Mouse (Mus musculus) gastrocnemius, postnatal 10 days (tissue): ENCODE measurements around the gene Pla2g12a. TPM values are rescaled to one million over a fixed set of nuclear protein-coding genes. Genes with fewer than 3 reads are reported as not detected.

ENCODE experiments used
- DNase-seq: peaks from one replicate; pipeline ENCODE4 v3.0.0; 2021; ENCODE audit warnings: mixed read lengths
- long read RNA-seq, 2 experiments: library from polyadenylated mRNA; stranded (forward); transcript quantifications; one replicate each; pipeline ENCODE4 v2.0.0; 2021
- total RNA-seq, 2 experiments: library from RNA; stranded (reverse); gene quantifications; 2 replicates each; pipeline ENCODE4 v1.2.3; 2021

Pla2g12a gene
- total RNA-seq: 10 to 100 TPM; 18.4 to 22.9 TPM
- long read RNA-seq, experiment 1, transcript Pla2g12a-201 (4 exons, 1,561 nt): major isoform, 49 of 51 reads
- long read RNA-seq, experiment 1, partial matches to known transcripts: 0 of 51 reads
- long read RNA-seq, experiment 1, other reads (novel, unspliced or antisense): 0 of 51 reads
- long read RNA-seq, experiment 2, transcript Pla2g12a-201 (4 exons, 1,561 nt): major isoform, 44 of 48 reads
- long read RNA-seq, experiment 2, partial matches to known transcripts: 1 of 48 reads
- long read RNA-seq, experiment 2, other reads (novel, unspliced or antisense): 2 of 48 reads

GRCm38 (mm10) chr3:129878405-129879021, at the start of gene Pla2g12a:
Gene Pla2g12a, plus strand, starts transcription at chr3:129878606.
- DNase-seq: peak; percentile 93

- DNase-seq: peak; percentile 42
Measured at GRCm38 (mm10) chr3:129830626-129831025, 47.8 kb upstream of the Pla2g12a start.

- DNase-seq: peak; percentile 95
Measured at GRCm38 (mm10) chr3:129831035-129831568, 47.3 kb upstream of the Pla2g12a start, which contains the start of gene Gar1. Gene Gar1, minus strand, starts transcription at chr3:129831396.

- no peak for DNase-seq
Measured at GRCm38 (mm10) chr3:129835388-129835934, 42.9 kb upstream of the Pla2g12a start, which contains the start of gene Cfi. Gene Cfi, plus strand, starts transcription at chr3:129835884.

- DNase-seq: no peak
Measured at GRCm38 (mm10) chr3:129836051-129836697, 42.2 kb upstream of the Pla2g12a start.

- DNase-seq: no peak
Measured at GRCm38 (mm10) chr3:129836965-129837364, 41.4 kb upstream of the Pla2g12a start.

GRCm38 (mm10) chr3:129838017-129838416, 40.4 kb upstream of the Pla2g12a start:
- no peak for DNase-seq

GRCm38 (mm10) chr3:129845868-129846267, 32.5 kb upstream of the Pla2g12a start:
- no peak for DNase-seq

GRCm38 (mm10) chr3:129846846-129847245, 31.6 kb upstream of the Pla2g12a start:
- no peak for DNase-seq

- no peak for DNase-seq
Measured at GRCm38 (mm10) chr3:129862592-129862991, 15.8 kb upstream of the Pla2g12a start.

GRCm38 (mm10) chr3:129863698-129864097, 14.7 kb upstream of the Pla2g12a start:
- DNase-seq: peak; percentile 56

GRCm38 (mm10) chr3:129877327-129877726, 1.1 kb upstream of the Pla2g12a start:
- DNase-seq: no peak

GRCm38 (mm10) chr3:129879131-129879757, 838 bp downstream of the Pla2g12a start:
- DNase-seq: peak; percentile 12

GRCm38 (mm10) chr3:129879913-129880312, 1.5 kb downstream of the Pla2g12a start:
- DNase-seq: no peak

GRCm38 (mm10) chr3:129880925-129881593, 2.7 kb downstream of the Pla2g12a start:
- DNase-seq: no peak

- no peak for DNase-seq
Measured at GRCm38 (mm10) chr3:129885577-129885976, 7.2 kb downstream of the Pla2g12a start.

GRCm38 (mm10) chr3:129886430-129886829, 8.0 kb downstream of the Pla2g12a start:
- DNase-seq: no peak

- no peak for DNase-seq
Measured at GRCm38 (mm10) chr3:129887779-129888517, 9.5 kb downstream of the Pla2g12a start.

- DNase-seq: no peak
Measured at GRCm38 (mm10) chr3:129892003-129892402, 13.6 kb downstream of the Pla2g12a start.

- DNase-seq: no peak
Measured at GRCm38 (mm10) chr3:129893143-129893542, 14.7 kb downstream of the Pla2g12a start.

GRCm38 (mm10) chr3:129896591-129896990, 18.2 kb downstream of the Pla2g12a start:
- no peak for DNase-seq
